Mouse (Mus musculus) liver, postnatal 0 days (tissue): ENCODE measurements around the gene Pla2g4b. TPM values are rescaled to one million over a fixed set of nuclear protein-coding genes. Genes with fewer than 3 reads are reported as not detected.

ENCODE experiments used
- ATAC-seq: fragments of 200-750 bp; cut with Nextera tagmentation; 2 replicates; pipeline ENCODE4 v1.8.0; 2017; ENCODE audit warnings: mild to moderate bottlenecking, moderate library complexity
- DNase-seq: peaks from one replicate; pipeline ENCODE4 v3.0.0-alpha.2; 2016
- H3K27ac ChIP-seq: fragments of 300-500 bp; sonication (generic); 2 replicates; pipeline ENCODE4 v1.5.1; 2014; ENCODE audit warnings: antibody characterized with exemption, moderate library complexity, mild to moderate bottlenecking, low read depth
- H3K27me3 ChIP-seq: fragments of 300-500 bp; sonication (generic); 2 replicates; pipeline ENCODE4 v1.6.1; 2014; ENCODE audit warnings: low read length, control low read depth, mixed read lengths; ENCODE audit not compliant: insufficient read depth
- H3K36me3 ChIP-seq: fragments of 300-500 bp; sonication (generic); replicated peaks from 2 replicates; pipeline ENCODE4 v1.6.1; 2014; ENCODE audit warnings: mild to moderate bottlenecking, control low read depth, low read length, moderate library complexity, mixed read lengths; ENCODE audit not compliant: insufficient read depth
- H3K4me1 ChIP-seq: fragments of 300-500 bp; sonication (generic); 2 replicates; pipeline ENCODE4 v1.6.1; 2014; ENCODE audit warnings: antibody characterized with exemption, mild to moderate bottlenecking, control low read depth; ENCODE audit not compliant: insufficient read depth
- H3K4me2 ChIP-seq: fragments of 300-500 bp; sonication (generic); 2 replicates; pipeline ENCODE4 v1.6.1; 2014; ENCODE audit warnings: low read depth, mild to moderate bottlenecking, low read length, moderate library complexity, mixed read lengths
- H3K4me3 ChIP-seq: fragments of 300-500 bp; sonication (generic); 2 replicates; pipeline ENCODE4 v1.5.1; 2014; ENCODE audit warnings: low read depth, low read length
- H3K9ac ChIP-seq: fragments of 300-500 bp; sonication (generic); replicated peaks from 2 replicates; pipeline ENCODE4 v1.6.1; 2014; ENCODE audit warnings: mild to moderate bottlenecking, moderate library complexity
- H3K9me3 ChIP-seq: fragments of 300-500 bp; sonication (generic); 2 replicates; pipeline ENCODE4 v1.6.1; 2016; ENCODE audit warnings: mild to moderate bottlenecking, control low read depth, low read length, mixed read lengths
- CTCF ChIP-seq: sonication (generic); IDR thresholded peaks from 2 replicates; pipeline ENCODE4 v1.5.1; 2016; ENCODE audit warnings: antibody characterized with exemption, low read depth
- EP300 ChIP-seq: IDR thresholded peaks from 2 replicates; pipeline ENCODE4 v1.6.1; 2016; ENCODE audit warnings: antibody characterized with exemption, low read depth, mild to moderate bottlenecking
- WGBS: fragments of 180-500 bp; shearing (Covaris S2); extraction: QIAGEN DNeasy Blood & Tissue Kit; methylation state at CpG from one replicate; pipeline ENCODE4 v1.1.7; 2014; ENCODE audit not compliant: insufficient replicate concordance; 5-methylcytosine and 5-hydroxymethylcytosine counted together
- polyA plus RNA-seq: library from polyadenylated mRNA; unstranded; fragments of >200 nt; fragmentation: Nextera tagmentation; extraction: Ambion mirVana; gene quantifications from 2 replicates; pipeline ENCODE4 v1.2.1, GENCODE M21; 2015

Gene Pla2g4b
- polyA plus RNA-seq, 1 experiment from 2014 or later = 0.12 TPM

- H3K27ac ChIP-seq = no peak overlapping the region
- DNase-seq = no peak
- TF ChIP-seq EP300 = no peak
- no peak for TF ChIP-seq CTCF
- H3K9ac ChIP-seq = no peak overlapping the region
- peaks cover 2% of the 10 kb centered on the region for H3K36me3 ChIP-seq
- no peak for ATAC-seq
- WGBS = 55% methylated on average over 4 of the region's 4 CpGs
- H3K9me3 ChIP-seq = no peaks in the 10 kb centered on the region
- no peak overlapping the region for H3K4me2 ChIP-seq
- H3K4me1 ChIP-seq = no peaks in the 10 kb centered on the region
- H3K4me3 ChIP-seq = no peak overlapping the region
- H3K27me3 ChIP-seq = no peaks in the 10 kb centered on the region
Measured at GRCm38 (mm10) chr2:120044101-120044603, 10.9 kb downstream of the Pla2g4b start.

GRCm38 (mm10) chr2:120044676-120045075 lies 11.5 kb downstream of the Pla2g4b start:
- no peak for TF ChIP-seq EP300
- TF ChIP-seq CTCF = no peak
- 74% methylated on average over 3 of the region's 3 CpGs for WGBS

GRCm38 (mm10) chr2:120046486-120047310 lies 13.5 kb downstream of the Pla2g4b start:
- Histone ChIP-seq H3K27me3 (no peaks in the 10 kb centered on the region), H3K9ac (no peak overlapping the region), H3K4me1 (no peaks in the 10 kb centered on the region), H3K4me2 (no peak overlapping the region), H3K27ac (no peak overlapping the region), H3K9me3 (no peaks in the 10 kb centered on the region), H3K4me3 (no peak overlapping the region), H3K36me3 (peaks cover 2% of the 10 kb centered on the region; the same call in 1 of the 2 replicates)
- ATAC-seq (no peak), DNase-seq (no peak)
- WGBS = 64% methylated on average over 14 of the region's 14 CpGs
- TF ChIP-seq EP300 (no peak), CTCF (no peak)

More at GRCm38 (mm10) chr2:120044676-120045075, 11.5 kb downstream of the Pla2g4b start:
- H3K4me3 ChIP-seq = no peak overlapping the region
- no peaks in the 10 kb centered on the region for H3K27me3 ChIP-seq
- no peaks in the 10 kb centered on the region for H3K9me3 ChIP-seq
- no peak for DNase-seq
- no peaks in the 10 kb centered on the region for H3K4me1 ChIP-seq
- H3K9ac ChIP-seq = no peak overlapping the region
- H3K27ac ChIP-seq = no peak overlapping the region
- H3K4me2 ChIP-seq = no peak overlapping the region
- no peak for ATAC-seq
- H3K36me3 ChIP-seq = peaks cover 2% of the 10 kb centered on the region

- ATAC-seq (no peak), DNase-seq (no peak)
- H3K4me3 ChIP-seq = no peak overlapping the region
- no peak overlapping the region for H3K9ac ChIP-seq
- no peak overlapping the region for H3K4me2 ChIP-seq
- no peaks in the 10 kb centered on the region for H3K27me3 ChIP-seq
- no peaks in the 10 kb centered on the region for H3K4me1 ChIP-seq
- no peaks in the 10 kb centered on the region for H3K9me3 ChIP-seq
- 70% methylated on average over 9 of the region's 9 CpGs for WGBS
- TF ChIP-seq CTCF (no peak), EP300 (no peak)
- H3K36me3 ChIP-seq = no peaks in the 10 kb centered on the region
- H3K27ac ChIP-seq = no peak overlapping the region
Measured at GRCm38 (mm10) chr2:120048173-120048572, 15.0 kb downstream of the Pla2g4b start.

GRCm38 (mm10) chr2:120049632-120050274 lies 16.5 kb downstream of the Pla2g4b start:
- Histone ChIP-seq H3K4me3 (no peak overlapping the region), H3K27me3 (no peaks in the 10 kb centered on the region), H3K4me1 (no peaks in the 10 kb centered on the region), H3K36me3 (no peaks in the 10 kb centered on the region), H3K9ac (no peak overlapping the region), H3K27ac (no peak overlapping the region), H3K4me2 (no peak overlapping the region), H3K9me3 (no peaks in the 10 kb centered on the region)
- WGBS = 63% methylated on average over 10 of the region's 10 CpGs
- peak; percentile 50; the same call in 1 of the 2 replicates for ATAC-seq
- peak; percentile 64 for DNase-seq
- TF ChIP-seq CTCF (peak; percentile 76), EP300 (no peak)

- Histone ChIP-seq H3K4me3 (no peak overlapping the region), H3K4me2 (no peak overlapping the region), H3K9me3 (no peaks in the 10 kb centered on the region), H3K4me1 (no peaks in the 10 kb centered on the region), H3K27me3 (no peaks in the 10 kb centered on the region), H3K36me3 (no peaks in the 10 kb centered on the region), H3K27ac (no peak overlapping the region), H3K9ac (no peak overlapping the region)
- DNase-seq = no peak
- no peak for TF ChIP-seq CTCF
- no peak for TF ChIP-seq EP300
- WGBS = 58% methylated on average over 6 of the region's 6 CpGs
- no peak for ATAC-seq
Measured at GRCm38 (mm10) chr2:120051405-120051804, 18.2 kb downstream of the Pla2g4b start.
